Mouse (Mus musculus): ENCODE measurements at regions not wholly inside any gene's neighbourhood (a gene's known extent, or its start where the extent isn't known, plus 50 kb on each side); places are given as distances from the start of the nearest gene placed in this dataset.
A peak's percentile ranks its signal among the peaks of the same experiment; 100 is the strongest.

DNA sequence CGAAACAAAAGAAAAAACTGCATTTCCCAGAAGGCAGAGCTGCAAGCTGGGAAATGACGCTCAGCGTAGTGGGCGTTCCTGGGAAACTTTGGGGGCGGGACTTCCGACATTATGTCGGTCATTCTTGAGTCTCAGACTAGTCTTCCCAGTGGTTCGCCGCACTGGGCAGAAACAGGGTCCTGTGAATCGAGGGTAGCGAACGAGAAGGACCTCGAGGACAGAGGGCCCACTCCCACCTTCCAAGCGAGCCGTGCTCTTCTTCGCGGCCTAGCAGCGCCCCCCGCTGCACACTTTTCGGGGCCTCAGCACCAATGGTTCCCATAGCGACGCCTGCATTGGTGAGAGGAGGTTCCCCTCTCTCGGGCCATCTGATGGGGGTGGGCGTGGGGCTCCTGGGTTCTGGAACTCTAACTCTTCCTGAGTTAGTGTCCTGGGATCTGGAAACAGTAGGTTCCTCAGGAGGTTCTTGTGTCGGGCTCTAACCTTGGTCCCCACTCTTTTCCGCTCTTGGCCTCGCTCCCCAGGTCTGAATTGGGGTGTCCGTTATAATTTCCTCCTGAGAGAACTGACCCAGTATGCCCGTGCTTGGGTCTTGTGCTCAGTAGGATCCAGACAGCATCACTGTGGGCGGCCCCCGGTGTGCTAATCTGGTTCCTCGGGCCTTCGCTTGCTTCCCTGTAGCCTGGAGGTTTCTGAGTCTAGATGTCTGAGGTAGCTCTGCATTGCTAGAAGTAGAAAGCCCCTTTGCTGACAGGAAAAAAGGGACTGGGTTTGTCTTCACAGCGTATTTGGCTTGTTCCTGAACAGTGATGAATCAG lies 52.8 kb upstream of the Gramd1a start:
- DNase-seq (ENCODE audit: low read depth, low spot score): peak; percentile 89

DNA sequence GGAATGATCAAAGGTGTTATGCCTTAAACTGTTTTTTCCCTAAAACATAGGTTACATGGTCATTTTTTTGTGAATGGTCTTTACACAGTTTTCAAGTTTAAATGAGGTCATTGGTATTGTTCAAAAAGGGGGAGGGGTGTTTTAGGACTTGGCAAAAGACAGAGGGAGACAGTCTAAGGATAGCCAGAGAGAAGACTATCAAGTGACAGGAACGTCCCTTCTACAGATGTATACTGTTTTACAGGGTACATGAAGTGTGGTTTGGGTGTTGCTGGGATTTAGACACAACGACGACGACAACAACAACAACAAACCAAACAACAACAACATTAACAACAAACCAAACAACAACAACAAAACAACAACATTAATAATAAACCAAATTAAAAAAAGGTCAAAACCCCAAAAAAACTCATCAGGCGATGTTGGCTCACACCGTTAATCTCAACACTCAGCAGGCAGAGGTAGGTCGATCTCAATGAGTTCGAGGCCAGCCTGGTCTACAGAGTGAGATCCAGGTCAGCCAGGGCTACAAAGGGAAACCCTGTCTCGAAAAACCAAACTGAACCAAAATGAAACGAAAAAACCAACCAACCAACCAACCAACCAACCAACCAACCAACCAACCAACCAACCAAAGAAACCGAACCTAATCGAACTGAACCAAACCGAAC lies 52.0 kb upstream of the Gramd1a start:
- DNase-seq (ENCODE audit: low read depth, low spot score): no peak

Measured in 3T3-L1 (cell line).